Mouse (Mus musculus): ENCODE measurements at regions not wholly inside any gene's neighbourhood (a gene's known extent, or its start where the extent isn't known, plus 50 kb on each side); places are given as distances from the start of the nearest gene placed in this dataset.

DNA sequence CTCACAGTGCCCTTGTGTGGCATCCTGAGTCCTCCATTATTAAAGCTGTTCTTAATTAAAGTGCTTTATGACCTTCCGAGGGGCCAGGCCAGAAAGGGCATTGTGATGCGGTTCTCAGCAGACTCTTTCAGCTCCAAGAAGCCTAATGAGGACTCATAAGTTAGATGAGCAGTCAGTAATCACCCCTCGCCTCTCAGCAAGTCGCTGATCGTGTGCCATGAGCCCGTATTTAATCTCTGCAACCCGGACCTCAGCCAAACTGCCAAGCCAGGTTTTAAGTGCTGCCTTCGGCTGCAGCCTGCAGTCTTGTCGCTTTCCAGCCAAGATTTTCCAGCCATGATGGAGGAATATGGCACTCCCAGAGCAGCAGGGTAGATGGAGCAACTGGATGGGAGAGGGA lies 56.1 kb upstream of the Rbfox1 start:
- no peak for DNase-seq (ENCODE audit: low read depth)

GRCm38 (mm10) chr16:5823316-5823715 lies 61.8 kb upstream of the Rbfox1 start:
- DNase-seq (ENCODE audit: low read depth): no peak

DNA sequence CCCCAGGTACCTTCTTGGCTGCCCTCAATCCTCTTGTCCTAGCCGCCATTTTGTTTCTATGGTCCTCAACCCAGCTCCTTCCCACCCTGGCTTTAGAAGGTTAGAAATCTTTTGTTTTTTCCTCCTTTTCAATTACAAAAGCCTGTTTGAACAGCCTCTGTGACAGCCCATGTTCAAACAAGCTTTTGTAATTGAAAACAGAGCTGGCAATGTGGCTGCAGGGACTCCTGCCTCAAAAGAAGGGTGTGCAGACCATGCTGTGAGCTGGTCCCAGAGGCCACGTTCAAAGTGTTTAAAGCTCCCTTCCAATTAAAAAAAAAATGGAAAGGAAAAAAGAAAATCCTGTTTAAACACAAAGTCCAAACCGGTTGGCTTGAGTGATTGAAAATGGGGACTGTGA lies 68.0 kb upstream of the Rbfox1 start:
- no peak for DNase-seq (ENCODE audit: low read depth)

DNA sequence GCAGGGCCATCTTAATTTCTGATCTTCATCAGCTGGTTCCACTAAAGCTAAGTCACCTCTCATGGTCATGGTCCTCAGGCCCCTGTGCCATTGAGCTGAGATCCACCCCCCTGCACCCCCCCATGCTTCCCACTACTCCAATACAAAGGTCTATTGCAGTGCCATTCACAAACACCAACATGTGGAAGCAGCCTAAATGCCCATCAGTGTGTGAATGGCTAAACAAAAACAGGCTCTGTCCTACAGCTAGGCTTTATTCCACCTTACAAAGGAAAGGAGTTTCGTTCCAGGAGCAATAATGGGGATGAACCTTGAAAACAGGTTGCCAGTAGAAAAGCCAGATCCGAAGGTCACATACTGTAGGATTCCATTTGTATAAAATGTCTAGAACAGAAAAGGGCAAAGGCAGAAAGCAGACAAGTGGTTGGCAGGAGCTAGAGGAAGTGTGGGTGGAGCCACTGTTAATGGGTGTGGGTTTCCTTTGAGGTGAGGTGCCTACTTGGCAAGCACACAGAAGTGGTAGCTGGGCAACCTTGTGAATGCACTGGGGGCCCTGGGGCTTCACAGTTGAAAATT lies 72.8 kb upstream of the Rbfox1 start:
- DNase-seq (ENCODE audit: low read depth): no peak

GRCm38 (mm10) chr16:5811654-5811992 lies 73.5 kb upstream of the Rbfox1 start:
- no peak for DNase-seq (ENCODE audit: low read depth)

GRCm38 (mm10) chr16:5810986-5811653 lies 74.0 kb upstream of the Rbfox1 start:
- no peak for DNase-seq (ENCODE audit: low read depth)

DNA sequence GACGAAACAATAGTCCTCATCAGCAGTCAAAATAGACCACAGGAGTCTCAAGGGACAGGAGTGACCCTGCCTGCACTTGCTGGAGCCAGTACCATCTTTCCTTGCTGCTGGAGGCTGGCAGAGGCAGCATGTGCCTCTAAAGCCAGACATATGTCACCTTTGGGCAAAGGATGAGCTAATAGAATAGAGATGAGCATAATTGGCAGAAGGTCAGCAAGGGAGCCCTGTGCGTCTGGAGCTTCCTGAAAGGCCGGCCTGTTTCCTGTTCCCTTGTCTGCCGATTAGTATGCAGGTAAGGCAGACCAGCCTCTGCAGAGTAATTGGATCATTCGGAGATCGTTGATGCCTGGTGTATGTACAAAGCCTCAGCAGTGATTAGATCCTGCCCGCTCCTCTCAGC lies 87.0 kb upstream of the Rbfox1 start:
- DNase-seq (ENCODE audit: low read depth): no peak

DNA sequence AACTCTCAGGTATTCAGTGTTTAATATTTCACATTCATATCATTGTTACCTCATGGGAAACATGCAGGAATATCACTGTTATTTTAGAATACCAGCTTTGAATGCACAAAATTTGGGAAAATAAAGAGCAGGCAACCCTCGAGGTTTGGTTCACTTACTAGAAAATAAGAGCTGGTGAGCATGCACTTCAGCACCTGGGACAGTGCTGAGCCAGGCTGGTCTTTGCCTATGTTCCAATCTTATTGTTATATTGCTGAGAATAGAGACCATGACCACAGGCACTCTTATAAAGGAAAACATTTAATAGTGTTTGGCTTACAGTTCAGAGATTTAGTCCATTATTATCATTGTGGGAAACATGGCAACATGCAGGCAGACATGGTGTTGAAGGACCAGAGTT lies 92.9 kb upstream of the Rbfox1 start:
- peak; percentile 42 for DNase-seq (ENCODE audit: low read depth)

- DNase-seq (ENCODE audit: low read depth): no peak
Observed at GRCm38 (mm10) chr16:5790161-5790560, 95.0 kb upstream of the Rbfox1 start.

DNA sequence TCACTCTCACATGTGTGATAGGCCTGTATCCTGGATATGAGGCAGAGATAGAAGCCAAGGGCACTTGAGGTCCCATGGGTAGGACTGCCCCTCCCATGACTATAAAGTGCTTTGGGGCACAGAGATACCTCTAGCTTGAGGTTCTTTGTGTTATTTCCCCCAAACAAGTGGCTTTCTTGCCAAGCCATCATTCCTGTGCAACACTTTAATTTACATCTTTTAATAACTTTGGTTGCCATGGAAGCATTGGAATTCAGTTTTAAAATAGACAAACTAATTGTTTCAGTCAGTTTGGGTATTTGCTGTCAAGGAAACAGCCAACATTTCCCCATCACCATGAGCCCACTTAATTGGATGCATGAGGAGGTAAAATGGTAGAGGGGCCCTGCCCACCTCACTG lies 97.9 kb upstream of the Rbfox1 start:
- DNase-seq (ENCODE audit: low read depth): no peak

DNA sequence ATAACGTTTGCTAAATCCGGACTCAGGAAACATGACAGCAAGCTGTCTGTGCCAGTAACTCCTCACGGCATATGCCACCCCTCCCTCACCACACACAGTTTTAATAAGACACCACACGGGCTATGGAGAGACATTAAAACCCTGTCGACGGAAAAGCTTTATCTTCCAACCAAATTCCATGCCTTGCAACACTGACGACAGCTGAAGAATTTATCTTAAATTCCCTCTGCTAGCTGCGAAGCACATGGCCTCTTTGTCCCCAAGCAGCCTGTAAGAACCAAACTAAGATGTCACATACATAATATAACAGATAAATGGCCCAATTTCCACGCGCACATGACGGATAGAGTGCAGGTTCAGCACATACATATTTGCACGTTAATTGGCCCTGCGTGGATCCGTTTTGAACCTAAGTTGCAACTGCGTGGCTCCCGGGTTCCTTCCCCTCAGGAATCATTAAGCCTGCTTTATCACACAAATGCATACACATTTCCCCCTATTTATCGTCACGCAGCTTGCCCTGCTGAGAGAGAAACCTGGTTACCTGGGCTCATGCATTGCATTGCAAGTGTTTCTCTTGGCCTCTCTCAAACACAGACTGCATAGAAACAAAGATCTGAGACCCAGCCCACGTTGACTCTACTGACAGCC lies 118.3 kb upstream of the Rbfox1 start:
- no peak for DNase-seq (ENCODE audit: low read depth)

DNA sequence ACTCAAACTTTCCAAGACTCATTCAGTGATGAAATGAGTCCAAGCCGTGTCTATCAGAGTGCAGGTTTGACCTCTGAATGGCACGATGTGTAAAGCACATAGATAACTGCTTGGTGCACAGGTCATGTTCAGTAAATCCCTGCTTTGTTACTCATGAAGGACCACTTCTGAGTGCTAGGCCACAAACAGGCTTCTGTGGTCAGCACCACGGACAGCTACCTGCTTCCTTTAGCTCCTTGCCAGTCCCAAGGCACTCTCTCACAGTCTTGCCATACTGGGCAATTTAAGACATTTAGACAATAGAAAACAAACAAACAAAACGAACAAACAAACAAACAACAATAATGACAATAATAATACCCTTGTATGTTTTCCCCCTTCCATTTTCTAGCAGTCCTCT lies 120.0 kb upstream of the Rbfox1 start:
- DNase-seq (ENCODE audit: low read depth): peak; percentile 75

- DNase-seq (ENCODE audit: low read depth): no peak
Observed at GRCm38 (mm10) chr16:5760821-5761220, 124.3 kb upstream of the Rbfox1 start.

GRCm38 (mm10) chr16:5759021-5759420 lies 126.1 kb upstream of the Rbfox1 start:
- DNase-seq (ENCODE audit: low read depth): no peak

GRCm38 (mm10) chr16:5742716-5743507 lies 142.2 kb upstream of the Rbfox1 start:
- no peak for DNase-seq (ENCODE audit: low read depth)

DNA sequence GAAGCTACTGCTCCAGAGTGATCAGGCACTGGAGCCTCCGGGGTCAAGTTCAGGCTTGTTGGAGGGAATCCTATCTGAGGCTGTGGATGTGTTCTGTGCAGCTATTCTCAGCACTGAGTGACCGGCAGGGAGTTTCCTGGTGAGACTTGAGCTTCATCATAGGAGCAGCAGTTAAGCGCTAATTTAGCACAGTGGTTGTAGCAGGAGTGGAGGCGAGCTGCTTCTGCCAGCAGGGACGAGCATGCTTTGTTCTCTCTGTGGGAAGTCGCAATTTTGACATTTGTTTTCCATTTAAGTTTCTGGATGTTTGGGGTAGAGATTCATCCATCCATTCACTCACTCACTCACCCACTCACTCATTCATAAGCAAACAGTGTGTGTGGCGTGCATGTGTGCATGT lies 144.4 kb upstream of the Rbfox1 start:
- DNase-seq (ENCODE audit: low read depth): no peak

DNA sequence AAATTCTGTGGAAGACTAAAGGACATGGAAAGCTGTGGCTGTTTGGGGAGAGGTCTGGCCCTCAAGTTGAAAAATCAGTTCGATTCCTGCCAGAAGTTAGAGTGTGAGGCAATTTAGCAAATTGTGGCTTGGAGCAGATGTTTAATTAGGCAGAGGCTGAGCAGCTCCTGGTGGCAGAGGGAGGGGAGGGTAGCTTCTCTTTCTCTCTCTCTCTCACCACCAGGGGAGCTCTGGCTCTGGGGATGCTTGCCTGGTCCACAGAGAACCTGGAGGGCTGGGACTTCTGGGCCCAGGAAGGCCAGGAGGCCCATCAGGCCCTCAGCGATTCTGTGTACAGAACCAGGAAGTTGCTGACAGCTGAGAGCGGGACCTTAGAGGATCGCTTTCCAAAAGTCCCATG lies 151.5 kb upstream of the Rbfox1 start:
- DNase-seq (ENCODE audit: low read depth): no peak

GRCm38 (mm10) chr16:5722506-5722905 lies 162.6 kb upstream of the Rbfox1 start:
- peak; percentile 11 for DNase-seq (ENCODE audit: low read depth)

DNA sequence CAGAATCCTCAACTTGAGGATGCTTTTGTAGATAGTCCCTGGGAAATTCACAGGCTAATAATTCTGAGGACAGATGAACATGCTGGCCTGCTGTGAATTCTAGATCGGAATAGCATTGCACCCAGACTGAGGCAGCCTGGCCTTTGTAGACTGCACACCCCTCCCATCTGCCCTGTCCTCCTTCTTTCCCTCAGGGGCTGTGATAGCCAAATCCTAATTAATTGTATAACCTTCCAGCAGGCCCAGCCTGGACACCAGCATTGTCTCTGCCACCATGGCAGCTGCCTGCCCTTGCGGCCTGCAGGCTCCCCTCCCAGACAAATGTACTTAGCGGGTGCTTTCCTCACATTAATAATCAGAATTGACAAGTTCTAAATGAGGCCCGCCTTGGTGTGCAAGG lies 171.7 kb upstream of the Rbfox1 start:
- no peak for DNase-seq (ENCODE audit: low read depth)

DNA sequence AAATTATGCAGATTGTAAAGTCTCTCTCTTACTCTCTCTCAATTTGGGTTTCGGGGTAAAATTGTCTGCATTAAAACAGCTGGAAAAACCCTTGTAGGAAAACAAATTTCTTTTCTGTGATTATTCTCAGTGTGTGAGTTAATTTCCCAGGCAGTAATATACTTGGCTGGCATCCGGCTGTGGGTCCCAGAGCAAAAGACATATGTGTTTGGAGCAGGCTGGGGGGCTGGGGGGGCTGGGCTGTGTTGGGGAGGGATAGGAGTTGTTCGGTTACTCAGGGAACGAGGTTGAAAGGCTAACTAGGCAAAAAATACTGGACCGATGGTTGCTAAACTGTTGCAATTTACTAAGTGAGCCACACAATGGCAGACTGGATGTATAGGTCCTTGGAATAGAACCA lies 175.3 kb upstream of the Rbfox1 start:
- no peak for DNase-seq (ENCODE audit: low read depth)

- peak; percentile 56 for DNase-seq (ENCODE audit: low read depth)
Observed at GRCm38 (mm10) chr16:5700731-5701255, 184.4 kb upstream of the Rbfox1 start.

- DNase-seq (ENCODE audit: low read depth): no peak
Observed at GRCm38 (mm10) chr16:5688322-5688721, 196.8 kb upstream of the Rbfox1 start.
